Mouse (Mus musculus): ENCODE results near the gene Blvra. TPM values are rescaled to one million over a fixed set of nuclear protein-coding genes. Genes with fewer than 3 reads are reported as not detected.

The Blvra gene
- polyA plus RNA-seq, 1 experiment from 2014 or later, result 34.4 TPM

Small RNA genes within 50 kb of the gene (microRNA-seq; reads per million reads assigned to microRNA genes)
- not detected for gene Gm24081

Other genes with a start within 250 kb of the Blvra start
- gene Trpm7, start 194.4 kb upstream of the Blvra start, polyA plus RNA-seq (2015; fragmentation: Nextera tagmentation; extraction: Ambion mirVana), result 28.5 and 38.1 TPM in 2 replicates
- gene Sppl2a, start 137.4 kb upstream of the Blvra start, polyA plus RNA-seq (2015; fragmentation: Nextera tagmentation; extraction: Ambion mirVana), result 30.7 and 44.1 TPM in 2 replicates
- 11.4 and 11.8 TPM in 2 replicates for gene Ap4e1, start 61.9 kb upstream of the Blvra start, polyA plus RNA-seq (2015; fragmentation: Nextera tagmentation; extraction: Ambion mirVana)
- 10.2 and 26.5 TPM in 2 replicates for gene Ncaph, start 63.3 kb downstream of the Blvra start, polyA plus RNA-seq (2015; fragmentation: Nextera tagmentation; extraction: Ambion mirVana)
- 12.1 and 14.8 TPM in 2 replicates for gene Itpripl1, start 72.8 kb downstream of the Blvra start, polyA plus RNA-seq (2015; fragmentation: Nextera tagmentation; extraction: Ambion mirVana)
- gene 1810024B03Rik, start 137.6 kb downstream of the Blvra start, polyA plus RNA-seq (2015; fragmentation: Nextera tagmentation; extraction: Ambion mirVana), result 0.64 and 0.92 TPM in 2 replicates
- 40.0 and 45.6 TPM in 2 replicates for gene Snrnp200, start 137.7 kb downstream of the Blvra start, polyA plus RNA-seq (2015; fragmentation: Nextera tagmentation; extraction: Ambion mirVana)
- 64.6 and 68.5 TPM in 2 replicates for gene Ciao1, start 177.2 kb downstream of the Blvra start, polyA plus RNA-seq (2015; fragmentation: Nextera tagmentation; extraction: Ambion mirVana)
- 53.8 and 55.6 TPM in 2 replicates for gene Tmem127, start 177.2 kb downstream of the Blvra start, polyA plus RNA-seq (2015; fragmentation: Nextera tagmentation; extraction: Ambion mirVana)
- gene Stard7, start 199.6 kb downstream of the Blvra start, polyA plus RNA-seq (2015; fragmentation: Nextera tagmentation; extraction: Ambion mirVana), result 79.6 and 83.2 TPM in 2 replicates